Mouse (Mus musculus): ENCODE data around the gene Sbf2. TPM values are rescaled to one million over a fixed set of nuclear protein-coding genes. Genes with fewer than 3 reads are reported as not detected.
A peak's percentile ranks its signal among the peaks of the same experiment; 100 is the strongest.

Gene Sbf2
- total RNA-seq, 2 experiments from 2014 or later = 9.2 to 11.7 TPM

- intact Hi-C loops (cut with DNase I) = loop anchor here (2.0 to 5.0 kb wide), 2 partner anchors 345 to 361 kb away; no protein-coding TSS in a partner anchor
- no peak for DNase-seq
These were observed 328.5 kb downstream of the Sbf2 start for GRCm38 (mm10) chr7:110286198-110286732.

DNA sequence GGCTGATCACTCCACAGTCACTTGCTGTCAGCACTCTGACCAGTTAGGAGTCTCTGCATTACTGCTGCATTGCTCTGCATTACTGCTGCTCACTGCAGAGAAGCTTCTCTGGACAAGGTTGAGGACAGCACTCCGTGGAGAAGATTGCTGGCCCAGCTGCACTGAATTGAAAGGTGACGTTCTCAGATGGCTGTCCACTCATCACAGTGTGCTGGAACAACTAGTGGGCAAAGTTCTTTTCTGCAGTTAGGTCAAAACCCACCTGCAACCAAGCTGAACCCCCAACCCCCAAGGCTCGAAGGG, 328.9 kb downstream of the Sbf2 start:
- intact Hi-C loops (cut with DNase I) = loop anchor here (2.0 to 5.0 kb wide), 2 partner anchors 345 to 362 kb away; no protein-coding TSS in a partner anchor

GRCm38 (mm10) chr7:110285076-110285848, 329.5 kb downstream of the Sbf2 start:
- intact Hi-C loops (cut with DNase I) = loop anchor here (5.0 kb wide), 1 partner anchor 362 kb away; no protein-coding TSS in a partner anchor
- no peak for DNase-seq

More for the DNA sequence above, 328.9 kb downstream of the Sbf2 start:
- DNase-seq = no peak

GRCm38 (mm10) chr7:110283484-110284275, 331.0 kb downstream of the Sbf2 start:
- no peak for DNase-seq
- intact Hi-C loops (cut with DNase I) = no loop called here

DNA sequence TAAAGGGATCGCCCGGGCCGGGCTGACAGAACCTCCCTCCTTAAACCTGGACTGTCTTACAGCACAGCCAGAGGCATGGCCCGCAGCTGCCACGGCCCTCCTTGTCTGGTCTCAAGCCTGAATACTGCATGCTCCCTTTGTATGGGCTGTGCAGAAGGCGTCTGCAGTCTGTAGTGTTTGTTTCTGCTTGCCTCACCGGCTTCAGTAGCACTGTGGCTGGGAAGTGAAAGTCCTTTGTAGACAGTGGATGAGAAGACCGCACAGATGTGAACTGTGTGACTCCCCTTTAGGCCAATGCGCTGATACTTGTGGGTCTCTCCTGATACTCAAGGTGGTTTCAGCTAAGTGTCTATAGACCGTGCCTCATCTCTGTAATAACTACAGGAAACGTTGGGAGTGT, 331.9 kb downstream of the Sbf2 start:
- intact Hi-C loops (cut with DNase I) = no loop called here

GRCm38 (mm10) chr7:110281435-110282256, 333.1 kb downstream of the Sbf2 start:
- intact Hi-C loops (cut with DNase I) = no loop called here
- no peak for DNase-seq

More for the DNA sequence above, 331.9 kb downstream of the Sbf2 start:
- DNase-seq = no peak

DNA sequence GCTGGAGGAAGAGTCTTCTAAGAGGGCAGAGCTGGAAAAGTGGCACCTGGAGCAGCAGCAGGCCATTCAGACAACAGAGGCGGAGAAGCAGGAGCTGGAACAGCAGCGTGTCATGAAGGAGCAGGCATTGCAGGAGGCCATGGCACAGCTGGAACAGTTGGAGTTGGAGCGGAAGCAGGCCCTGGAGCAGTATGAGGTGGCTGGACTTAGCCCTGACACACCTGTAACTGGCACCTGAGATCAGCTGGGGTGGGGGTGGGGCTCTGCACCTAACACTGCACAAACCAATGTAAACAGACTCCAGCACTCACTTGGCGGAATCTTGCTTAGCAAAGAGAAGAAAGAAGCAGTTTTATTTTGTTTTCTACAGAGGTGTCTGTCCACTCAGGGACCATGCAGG, 335.5 kb downstream of the Sbf2 start:
- no peak for DNase-seq
- intact Hi-C loops (cut with DNase I) = no loop called here

DNA sequence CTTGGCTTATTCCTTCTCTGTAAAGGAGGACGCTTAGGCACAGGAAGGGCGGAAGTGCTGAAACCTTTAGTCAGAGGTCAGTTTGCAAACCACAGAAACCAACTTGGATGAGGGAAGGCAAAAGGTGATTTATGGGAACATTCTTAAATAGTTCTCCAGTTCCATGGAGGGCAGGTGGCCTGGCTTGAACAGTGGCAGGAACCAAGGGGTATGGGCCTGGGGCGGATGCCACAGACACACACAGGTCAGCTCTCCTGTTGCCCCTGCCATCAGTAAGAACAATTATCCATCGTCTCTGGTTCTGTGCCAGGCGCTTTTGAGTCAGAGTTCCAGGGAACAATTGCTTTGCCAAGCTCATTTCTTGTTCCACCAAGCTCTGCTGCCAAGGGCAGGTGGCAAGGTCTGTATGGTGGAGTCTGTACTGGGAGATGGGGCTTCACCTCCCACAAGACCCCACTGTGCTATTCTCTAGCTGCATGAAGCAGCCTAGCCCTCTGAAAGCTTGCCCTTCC, 336.9 kb downstream of the Sbf2 start:
- DNase-seq = no peak
- intact Hi-C loops (cut with DNase I) = no loop called here

DNA sequence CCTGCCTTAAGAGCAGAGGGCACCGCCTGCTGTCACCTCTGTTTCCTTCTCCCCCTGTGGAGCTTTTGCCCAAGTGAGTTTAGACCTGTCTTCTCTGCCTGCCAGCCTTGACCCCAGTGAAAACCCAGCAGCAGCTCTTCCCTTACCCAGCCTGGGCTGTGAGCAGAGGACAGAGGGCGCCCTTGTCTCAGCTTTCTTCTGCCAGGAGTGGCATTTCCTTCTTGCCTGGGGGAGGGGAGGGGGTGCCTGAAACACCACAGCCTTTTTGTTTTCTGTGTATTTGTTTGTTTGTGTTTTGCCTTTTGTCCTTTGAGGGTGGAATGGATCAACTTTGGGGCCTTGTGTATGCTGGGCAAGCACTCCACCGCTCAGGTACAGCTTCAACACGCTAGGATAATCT, 342.3 kb downstream of the Sbf2 start:
- DNase-seq = no peak
- intact Hi-C loops (cut with DNase I) = no loop called here

GRCm38 (mm10) chr7:110271814-110272213, 342.9 kb downstream of the Sbf2 start:
- intact Hi-C loops (cut with DNase I) = no loop called here

GRCm38 (mm10) chr7:110270455-110270854, 344.3 kb downstream of the Sbf2 start:
- intact Hi-C loops (cut with DNase I) = no loop called here
- no peak for DNase-seq

More at GRCm38 (mm10) chr7:110271814-110272213, 342.9 kb downstream of the Sbf2 start:
- DNase-seq = no peak

- no peak for DNase-seq
- intact Hi-C loops (cut with DNase I) = no loop called here
These were observed 344.9 kb downstream of the Sbf2 start for GRCm38 (mm10) chr7:110269777-110270176.

- intact Hi-C loops (cut with DNase I) = no loop called here
These were observed 346.2 kb downstream of the Sbf2 start for GRCm38 (mm10) chr7:110268511-110268910.

DNA sequence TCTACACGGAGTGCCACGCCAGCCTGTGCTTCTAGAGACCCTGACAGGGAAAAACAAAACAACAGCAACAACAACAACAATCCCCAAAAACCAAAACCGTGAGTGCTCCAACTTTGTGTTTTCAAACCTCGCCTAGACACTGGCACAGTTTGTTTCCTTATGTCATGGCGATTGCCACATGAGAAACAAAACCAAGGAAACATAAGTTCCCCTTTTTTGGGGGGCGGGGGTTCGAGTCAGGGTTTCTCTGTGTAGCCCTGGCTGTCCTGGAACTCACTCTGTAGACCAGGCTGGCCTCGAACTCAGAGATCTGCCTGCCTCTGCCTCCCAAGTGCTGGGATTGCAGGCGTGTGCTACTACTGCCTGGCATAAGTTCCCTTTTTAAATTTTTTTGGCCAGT, 346.7 kb downstream of the Sbf2 start:
- intact Hi-C loops (cut with DNase I) = no loop called here
- DNase-seq = no peak

More at GRCm38 (mm10) chr7:110268511-110268910, 346.2 kb downstream of the Sbf2 start:
- no peak for DNase-seq

- no peak for DNase-seq
- intact Hi-C loops (cut with DNase I) = no loop called here
These were observed 347.7 kb downstream of the Sbf2 start for GRCm38 (mm10) chr7:110267014-110267413.

GRCm38 (mm10) chr7:110265796-110266195, 348.9 kb downstream of the Sbf2 start:
- peak; percentile 80 to 88 for DNase-seq
- intact Hi-C loops (cut with DNase I) = loop anchor here (1.0 kb wide), 1 partner anchor 100 kb away; no protein-coding TSS in a partner anchor

GRCm38 (mm10) chr7:110263474-110263873, 351.2 kb downstream of the Sbf2 start:
- intact Hi-C loops (cut with DNase I) = no loop called here

DNA sequence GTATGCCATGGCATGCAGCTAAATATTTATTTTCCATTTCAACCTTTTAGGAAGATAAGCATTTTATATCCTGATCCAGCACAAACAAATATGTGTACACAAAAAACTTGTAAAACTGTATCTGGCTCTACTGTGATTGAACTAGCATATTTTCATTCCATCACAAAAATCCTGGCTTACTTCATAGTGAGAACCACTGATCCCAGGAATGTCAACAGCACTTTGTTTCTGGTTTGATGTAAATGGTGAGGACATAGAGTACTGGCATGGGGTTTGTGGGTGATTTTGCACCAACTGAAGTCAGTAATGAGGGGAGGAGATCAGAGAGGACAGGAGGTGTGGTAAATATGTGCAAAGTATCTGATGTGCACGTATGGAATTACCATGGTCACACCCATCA, 352.1 kb downstream of the Sbf2 start:
- intact Hi-C loops (cut with DNase I) = no loop called here
- DNase-seq = no peak

More at GRCm38 (mm10) chr7:110263474-110263873, 351.2 kb downstream of the Sbf2 start:
- no peak for DNase-seq

DNA sequence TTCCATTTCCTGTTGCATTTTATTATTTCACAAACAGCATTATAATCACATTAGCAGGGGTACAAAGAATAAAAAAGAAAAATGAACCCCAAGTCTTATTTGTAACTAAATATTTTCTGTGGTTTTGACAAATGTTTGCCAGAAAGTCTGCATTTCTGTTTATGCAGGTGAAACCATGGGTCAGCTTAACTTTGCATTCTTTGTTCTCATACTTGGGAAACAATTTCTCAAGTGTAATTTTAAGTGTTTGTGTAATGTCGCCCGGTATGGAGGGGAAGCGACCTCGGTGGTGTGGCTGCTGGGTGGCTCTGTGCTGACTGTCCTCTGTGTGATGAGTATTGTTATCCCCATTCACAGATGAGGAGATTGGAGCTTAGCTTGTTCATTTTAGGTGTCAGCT, 352.9 kb downstream of the Sbf2 start:
- intact Hi-C loops (cut with DNase I) = no loop called here
- no peak for DNase-seq
